Mouse (Mus musculus) forebrain, postnatal 0 days (tissue): ENCODE data around the gene Tex26. TPM values are rescaled to one million over a fixed set of nuclear protein-coding genes. Genes with fewer than 3 reads are reported as not detected.

ENCODE experiments used
- ATAC-seq: fragments of 200-750 bp; cut with Nextera tagmentation; 2 replicates; pipeline ENCODE4 v1.8.0; 2017; ENCODE audit warnings: mild to moderate bottlenecking, moderate library complexity
- DNase-seq: peaks from one replicate; pipeline ENCODE4 v3.0.0-alpha.2; 2015
- H3K27ac ChIP-seq: fragments of 300-500 bp; sonication (generic); 2 replicates; pipeline ENCODE4 v1.5.1; 2014; ENCODE audit warnings: low read depth, mild to moderate bottlenecking, antibody characterized with exemption, low read length, moderate library complexity, mixed read lengths
- H3K27me3 ChIP-seq: fragments of 300-500 bp; sonication (generic); 2 replicates; pipeline ENCODE4 v1.6.1; 2014; ENCODE audit warnings: mild to moderate bottlenecking, low read length, mixed read lengths; ENCODE audit not compliant: insufficient read depth
- H3K36me3 ChIP-seq: fragments of 300-500 bp; sonication (generic); 2 replicates; pipeline ENCODE4 v1.6.1; 2014; ENCODE audit warnings: mild to moderate bottlenecking, moderate library complexity; ENCODE audit not compliant: insufficient read depth
- H3K4me1 ChIP-seq: fragments of 300-500 bp; sonication (generic); 2 replicates; pipeline ENCODE4 v1.6.1; 2014; ENCODE audit warnings: antibody characterized with exemption; ENCODE audit not compliant: insufficient read depth
- H3K4me2 ChIP-seq: fragments of 300-500 bp; sonication (generic); 2 replicates; pipeline ENCODE4 v1.6.1; 2014; ENCODE audit warnings: low read depth, mild to moderate bottlenecking, moderate library complexity
- H3K4me3 ChIP-seq: fragments of 300-500 bp; sonication (generic); 2 replicates; pipeline ENCODE4 v1.5.1; 2014; ENCODE audit warnings: low read depth, low read length, mixed read lengths
- H3K9ac ChIP-seq: fragments of 300-500 bp; sonication (generic); 2 replicates; pipeline ENCODE4 v1.6.1; 2014; ENCODE audit warnings: mild to moderate bottlenecking
- H3K9me3 ChIP-seq: fragments of 300-500 bp; sonication (generic); 2 replicates; pipeline ENCODE4 v1.6.1; 2016; ENCODE audit warnings: low read length
- CTCF ChIP-seq: sonication (generic); IDR thresholded peaks from 2 replicates; pipeline ENCODE4 v1.5.1; 2016; ENCODE audit warnings: antibody characterized with exemption, control low read depth, low read depth
- WGBS: fragments of 180-500 bp; shearing (Covaris S2); extraction: QIAGEN DNeasy Blood & Tissue Kit; methylation state at CpG from one replicate; pipeline ENCODE4 v1.1.7; 2014; 5-methylcytosine and 5-hydroxymethylcytosine counted together
- polyA plus RNA-seq: library from polyadenylated mRNA; unstranded; fragments of >200 nt; fragmentation: Nextera tagmentation; extraction: Ambion mirVana; gene quantifications from 2 replicates; pipeline ENCODE4 v1.2.1, GENCODE M21; 2015
- total RNA-seq: library from RNA; depleted of rRNA; stranded (reverse); fragments of >200 nt; gene quantifications from 2 replicates; pipeline ENCODE4 v1.2.3, GENCODE M21; 2014

The Tex26 gene
- total and polyA plus RNA-seq, 2 experiments from 2014 or later = 0.14 to 1.8 TPM

DNA sequence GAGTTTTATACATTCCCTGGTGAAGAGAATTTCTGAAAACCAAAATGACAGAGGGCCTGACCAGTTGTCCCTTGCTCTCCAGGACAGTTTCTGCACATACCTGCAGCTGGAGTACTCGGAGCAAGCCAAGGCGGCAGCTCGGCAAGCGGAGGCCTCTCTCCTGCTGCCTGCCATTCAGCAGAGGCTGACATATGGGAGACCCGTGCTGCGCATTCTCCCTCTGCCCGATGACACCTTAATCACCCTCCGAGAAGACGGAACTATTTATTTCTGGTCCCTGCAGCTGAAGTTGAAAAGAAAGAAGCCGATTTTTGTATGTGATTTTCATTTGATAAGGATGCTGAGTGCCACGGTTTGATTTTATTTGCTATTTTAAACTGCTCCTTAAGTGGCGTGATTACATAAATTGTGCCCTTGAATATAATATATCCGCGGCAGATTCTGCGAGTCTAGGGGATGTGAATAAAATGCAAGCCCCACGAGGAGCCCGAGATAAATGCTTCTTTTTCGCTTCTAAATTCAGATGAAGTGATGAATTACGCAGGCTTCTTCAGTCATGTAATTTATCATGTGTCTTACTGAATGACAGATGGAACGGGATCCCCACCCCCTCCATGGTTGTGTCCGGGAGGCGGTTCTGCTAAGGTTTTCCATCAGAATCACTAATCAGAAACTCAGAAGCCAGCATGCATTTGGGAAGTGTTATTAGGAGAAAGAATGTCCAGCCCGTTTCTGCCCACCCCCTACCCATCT, 64.1 kb downstream of the Tex26 start:
- H3K27ac ChIP-seq = peak overlapping the region; percentile 81
- H3K9ac ChIP-seq = no peak overlapping the region
- H3K4me1 ChIP-seq = peaks cover 7% of the 10 kb centered on the region
- H3K36me3 ChIP-seq = no peaks in the 10 kb centered on the region
- H3K4me2 ChIP-seq = peak overlapping the region; percentile 18
- peak; percentile 79 for ATAC-seq
- H3K4me3 ChIP-seq = no peak overlapping the region
- peak; percentile 75 for DNase-seq
- no peaks in the 10 kb centered on the region for H3K9me3 ChIP-seq
- WGBS = 36% methylated on average over 23 of the region's 23 CpGs
- no peak for TF ChIP-seq CTCF
- no peaks in the 10 kb centered on the region for H3K27me3 ChIP-seq

DNA sequence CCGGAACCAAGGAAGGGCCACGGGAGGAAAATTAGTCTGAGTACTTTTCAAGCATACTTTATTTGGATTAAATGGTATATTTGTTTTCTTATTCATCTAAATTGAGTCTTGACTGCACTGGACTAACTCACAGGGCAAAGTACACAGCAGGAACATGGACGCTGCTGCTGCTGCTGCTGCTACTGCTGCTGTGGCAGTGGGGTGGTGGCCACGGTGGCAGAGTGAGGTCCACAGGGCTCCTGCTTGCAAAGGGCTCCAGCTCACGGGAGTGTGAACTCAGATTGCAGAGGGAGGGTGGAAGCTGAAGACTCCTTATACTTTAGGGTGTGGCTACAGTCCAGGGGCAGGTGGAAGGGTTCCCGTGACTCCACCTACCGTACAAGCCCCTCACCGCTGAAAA, 65.5 kb downstream of the Tex26 start:
- no peak overlapping the region for H3K9ac ChIP-seq
- 83% methylated on average over 8 of the region's 8 CpGs for WGBS
- H3K36me3 ChIP-seq = no peaks in the 10 kb centered on the region
- no peaks in the 10 kb centered on the region for H3K27me3 ChIP-seq
- no peak overlapping the region for H3K27ac ChIP-seq
- H3K4me3 ChIP-seq = no peak overlapping the region
- no peaks in the 10 kb centered on the region for H3K9me3 ChIP-seq
- TF ChIP-seq CTCF = no peak
- DNase-seq = no peak
- ATAC-seq = no peak
- H3K4me1 ChIP-seq = peaks cover 7% of the 10 kb centered on the region
- no peak overlapping the region for H3K4me2 ChIP-seq

DNA sequence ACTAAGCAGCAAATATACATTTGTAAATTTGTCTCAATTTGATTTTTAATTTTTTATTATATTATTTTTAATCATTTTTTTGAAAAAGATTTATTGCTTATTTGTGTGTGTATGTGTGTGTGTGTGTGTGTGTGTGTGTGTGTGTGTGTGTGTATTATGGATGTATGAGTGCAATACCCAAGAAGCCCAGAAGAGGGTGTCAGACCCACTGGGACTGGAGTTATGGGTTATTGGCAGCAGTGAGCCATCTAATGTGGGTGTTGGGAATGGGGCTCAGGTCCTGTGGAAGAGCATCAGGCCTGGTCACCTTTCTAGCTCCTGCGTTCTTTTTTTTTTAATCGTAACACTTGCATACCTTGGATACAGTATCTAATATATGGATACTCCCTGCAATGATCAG, 66.6 kb downstream of the Tex26 start:
- H3K27me3 ChIP-seq = no peaks in the 10 kb centered on the region
- TF ChIP-seq CTCF = 0 out of 2 replicates have a peak, but pooled peaks have one; percentile 15
- no peak overlapping the region for H3K9ac ChIP-seq
- no peak overlapping the region for H3K4me3 ChIP-seq
- no peak overlapping the region for H3K4me2 ChIP-seq
- WGBS = 96% methylated on average over 2 of the region's 2 CpGs
- no peak for ATAC-seq
- no peak for DNase-seq
- H3K36me3 ChIP-seq = no peaks in the 10 kb centered on the region
- no peaks in the 10 kb centered on the region for H3K9me3 ChIP-seq
- no peak overlapping the region for H3K27ac ChIP-seq
- H3K4me1 ChIP-seq = peaks cover 7% of the 10 kb centered on the region

DNA sequence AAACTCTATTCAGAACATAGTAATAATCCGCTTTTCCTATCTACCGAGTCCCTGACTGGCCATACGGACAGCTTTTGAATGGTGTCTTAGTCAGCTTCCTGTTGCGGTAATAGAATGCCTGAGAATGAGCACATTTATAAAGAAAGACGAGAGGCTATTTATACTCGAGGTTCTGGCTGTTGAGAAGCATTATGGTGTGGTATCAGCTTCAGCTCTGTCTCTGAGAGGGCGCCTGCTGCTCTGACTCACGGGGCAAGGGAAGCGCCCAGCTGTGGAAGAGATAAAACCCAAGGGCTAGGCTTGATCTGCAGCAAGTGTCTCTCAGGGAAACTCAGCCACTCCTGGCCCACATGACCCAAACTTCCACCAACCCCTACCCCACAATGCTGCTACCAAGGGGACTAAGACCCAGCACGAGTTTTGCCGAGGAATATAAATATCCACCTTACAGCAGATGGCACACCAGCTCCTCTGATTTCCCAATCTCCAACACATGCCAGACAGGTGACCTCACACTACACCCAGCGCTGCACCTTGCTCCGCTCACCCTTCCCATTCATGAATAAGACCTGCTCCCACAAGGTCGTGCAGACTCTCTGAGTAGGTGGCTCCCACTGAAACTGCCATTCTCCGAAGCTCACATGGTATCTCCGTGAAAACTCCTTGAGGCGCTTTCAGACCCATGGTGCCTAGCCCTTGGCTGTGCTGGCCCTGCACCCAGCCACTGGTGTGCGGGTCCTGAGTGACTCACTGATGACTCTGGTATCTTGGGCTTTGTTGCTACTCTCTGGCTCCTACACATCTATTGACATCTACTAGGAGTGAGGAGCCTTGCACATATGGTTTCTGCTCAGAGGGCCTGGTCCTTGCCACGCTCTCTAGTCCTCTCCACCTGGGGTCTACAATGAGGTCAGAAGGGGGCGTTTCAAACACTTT, 68.9 kb downstream of the Tex26 start:
- ATAC-seq (no peak), DNase-seq (no peak)
- H3K4me2 ChIP-seq = no peak overlapping the region
- no peaks in the 10 kb centered on the region for H3K36me3 ChIP-seq
- H3K9me3 ChIP-seq = no peaks in the 10 kb centered on the region
- no peak overlapping the region for H3K4me3 ChIP-seq
- peaks cover 5% of the 10 kb centered on the region for H3K4me1 ChIP-seq
- TF ChIP-seq CTCF = no peak
- no peaks in the 10 kb centered on the region for H3K27me3 ChIP-seq
- no peak overlapping the region for H3K9ac ChIP-seq
- no peak overlapping the region for H3K27ac ChIP-seq
- WGBS = 85% methylated on average over 20 of the region's 20 CpGs

DNA sequence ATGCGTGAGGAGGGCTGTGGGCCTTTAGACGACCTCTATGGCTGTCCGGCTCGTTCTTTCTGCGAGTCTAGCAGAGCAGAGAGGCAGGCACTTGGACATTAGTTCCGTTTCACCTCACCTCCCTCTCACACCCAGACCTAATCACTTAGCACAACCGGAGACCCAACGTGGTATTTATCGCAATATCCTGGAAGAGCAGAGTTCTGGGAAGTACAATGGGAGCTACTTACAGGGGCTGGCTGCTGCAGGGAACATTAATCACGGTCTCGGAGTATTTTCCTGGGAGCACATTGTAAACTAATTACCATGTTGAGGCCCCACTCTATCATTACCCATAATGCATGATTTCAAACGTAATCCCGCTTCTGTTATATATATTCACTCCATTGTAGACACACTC, 70.9 kb downstream of the Tex26 start:
- WGBS = 30% methylated on average over 13 of the region's 13 CpGs
- Histone ChIP-seq H3K4me3 (no peak overlapping the region), H3K9me3 (no peaks in the 10 kb centered on the region), H3K9ac (no peak overlapping the region), H3K4me2 (no peak overlapping the region), H3K4me1 (0 out of 2 replicates have a peak, but pooled peaks cover 6% of the 10 kb centered on the region), H3K27me3 (no peaks in the 10 kb centered on the region), H3K36me3 (no peaks in the 10 kb centered on the region), H3K27ac (no peak overlapping the region)
- DNase-seq (no peak), ATAC-seq (0 out of 2 replicates have a peak, but pooled peaks have one; percentile 12)
- no peak for TF ChIP-seq CTCF

DNA sequence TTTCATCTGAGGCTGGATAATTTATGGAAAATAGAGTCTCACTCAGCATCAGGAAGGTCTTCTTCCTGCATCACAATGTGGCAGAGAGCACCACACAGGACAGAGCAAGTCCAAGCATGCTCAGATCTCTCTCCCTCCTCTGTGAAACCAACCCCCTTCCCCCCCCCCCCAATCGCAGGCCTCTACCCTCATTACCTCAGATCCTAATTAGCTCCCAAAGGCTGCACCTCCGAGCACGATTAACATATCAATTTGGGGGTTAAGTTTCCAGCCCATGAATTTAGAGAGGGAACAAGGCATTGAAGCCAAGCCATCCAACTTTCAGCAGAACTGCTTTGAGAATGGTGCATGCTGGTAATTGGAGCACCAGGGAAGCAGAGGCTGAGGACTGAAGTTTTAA, 73.2 kb downstream of the Tex26 start:
- peak; percentile 5; the same call in 1 of the 2 replicates for ATAC-seq
- no peak for DNase-seq
- no peaks in the 10 kb centered on the region for H3K27me3 ChIP-seq

More for the DNA sequence above, 73.2 kb downstream of the Tex26 start:
- H3K27ac ChIP-seq = no peak overlapping the region
- no peaks in the 10 kb centered on the region for H3K36me3 ChIP-seq
- 8% methylated on average over 3 of the region's 3 CpGs for WGBS
- no peaks in the 10 kb centered on the region for H3K9me3 ChIP-seq
- H3K4me2 ChIP-seq = no peak overlapping the region
- H3K4me3 ChIP-seq = no peak overlapping the region
- no peak overlapping the region for H3K9ac ChIP-seq
- no peak for TF ChIP-seq CTCF
- 0 out of 2 replicates have a peak, but pooled peaks cover 6% of the 10 kb centered on the region for H3K4me1 ChIP-seq
